Mouse (Mus musculus) gastrocnemius, adult 18-20 months (tissue): Measurements from ENCODE around the gene 4930595D18Rik. TPM values are rescaled to one million over a fixed set of nuclear protein-coding genes. Genes with fewer than 3 reads are reported as not detected.

ENCODE experiments used
- DNase-seq: peaks from one replicate; pipeline ENCODE4 v3.0.0; 2021; ENCODE audit warnings: low spot score
- total RNA-seq, 2 experiments: library from RNA; stranded (reverse); gene quantifications; 2 replicates each; pipeline ENCODE4 v1.2.3; 2021

Gene 4930595D18Rik
- total RNA-seq, 2 experiments from 2014 or later: not detected

- DNase-seq: no peak
Observed at GRCm38 (mm10) chr12:111137079-111137478, 47.2 kb downstream of the 4930595D18Rik start.

GRCm38 (mm10) chr12:111135953-111136352, 48.3 kb downstream of the 4930595D18Rik start:
- no peak for DNase-seq

DNA sequence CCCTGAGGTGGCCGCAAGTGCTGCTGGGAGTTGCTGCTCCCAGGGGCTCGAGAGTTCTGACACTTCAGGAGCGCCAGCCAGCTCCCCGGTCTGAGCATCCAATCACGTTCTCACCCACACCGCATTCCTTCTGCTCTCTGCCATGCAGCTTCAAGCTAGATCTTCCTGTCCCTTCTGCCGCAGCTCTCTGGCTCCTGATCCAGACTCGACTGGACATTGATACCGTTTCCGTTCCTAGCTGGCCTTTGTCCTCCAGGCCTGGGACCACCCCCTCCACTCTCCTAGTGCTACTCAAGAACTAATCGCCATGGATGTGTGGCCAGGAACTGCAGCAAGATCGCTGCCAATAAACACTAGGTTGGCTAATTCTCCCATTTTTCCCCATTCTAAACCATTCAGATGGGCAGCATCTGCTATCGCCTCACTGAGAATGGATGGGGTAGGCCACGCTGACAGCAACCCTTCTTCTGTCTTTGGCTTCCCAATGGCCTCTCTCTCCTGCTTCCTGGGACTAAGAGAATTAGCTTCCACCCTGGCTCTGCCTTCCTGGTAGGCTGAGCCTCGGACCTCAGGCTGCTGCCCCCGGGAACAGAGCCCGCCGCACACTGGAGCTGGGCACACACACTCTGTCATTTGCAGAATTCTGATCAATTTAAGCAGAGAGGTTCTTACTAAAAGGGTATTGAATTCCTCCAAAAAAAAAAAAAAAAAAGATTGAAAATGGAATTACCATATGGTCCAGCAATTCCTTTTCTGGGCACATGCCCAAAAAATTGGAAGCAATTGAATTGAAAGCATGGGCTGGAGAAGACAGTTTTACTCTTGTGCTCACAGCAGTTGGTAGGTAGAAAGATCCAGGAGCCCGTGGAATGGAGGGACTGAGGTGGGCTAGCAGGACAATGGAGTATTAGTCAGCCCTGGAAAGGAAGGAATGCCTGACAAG, 49.2 kb downstream of the 4930595D18Rik start:
- DNase-seq: peak; percentile 13

GRCm38 (mm10) chr12:111134169-111134568, 50.1 kb downstream of the 4930595D18Rik start:
- DNase-seq: peak; percentile 8

- DNase-seq: no peak
Observed at GRCm38 (mm10) chr12:111125666-111126065, 58.6 kb downstream of the 4930595D18Rik start.

GRCm38 (mm10) chr12:111124601-111125260, 59.6 kb downstream of the 4930595D18Rik start:
- no peak for DNase-seq

GRCm38 (mm10) chr12:111122332-111122852, 61.9 kb downstream of the 4930595D18Rik start:
- no peak for DNase-seq

DNA sequence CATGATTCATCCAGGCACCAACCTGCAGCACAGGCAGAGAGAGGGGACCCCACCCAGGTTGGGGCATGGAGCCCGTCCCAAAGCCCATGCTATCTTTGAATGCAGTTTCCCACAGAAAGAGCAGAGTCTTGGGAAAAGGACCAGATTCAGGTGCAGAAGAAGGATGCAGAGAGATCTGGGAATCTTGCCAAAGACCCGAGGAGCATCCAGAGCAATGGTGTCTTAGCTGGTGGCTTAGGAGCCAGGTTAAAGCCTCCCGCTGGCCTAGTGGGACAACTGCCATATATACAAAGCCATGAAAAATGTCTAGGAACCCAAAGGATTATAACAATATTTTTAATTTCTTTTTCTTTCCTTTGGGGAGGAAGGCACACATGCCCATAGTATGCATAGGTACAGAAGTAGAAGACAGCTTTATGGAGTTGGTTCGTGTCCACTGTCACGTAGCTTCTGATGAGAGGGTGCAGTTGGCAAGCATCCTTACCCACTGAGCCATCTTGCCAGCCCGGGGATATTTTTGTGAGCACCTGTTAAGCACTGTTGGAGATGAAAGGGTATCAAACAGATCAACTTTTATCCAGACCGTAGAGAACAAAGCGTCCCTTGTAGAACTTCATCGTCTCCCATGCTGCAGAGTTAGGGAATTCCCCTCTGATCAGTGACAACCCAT, 63.2 kb downstream of the 4930595D18Rik start:
- DNase-seq: no peak

DNA sequence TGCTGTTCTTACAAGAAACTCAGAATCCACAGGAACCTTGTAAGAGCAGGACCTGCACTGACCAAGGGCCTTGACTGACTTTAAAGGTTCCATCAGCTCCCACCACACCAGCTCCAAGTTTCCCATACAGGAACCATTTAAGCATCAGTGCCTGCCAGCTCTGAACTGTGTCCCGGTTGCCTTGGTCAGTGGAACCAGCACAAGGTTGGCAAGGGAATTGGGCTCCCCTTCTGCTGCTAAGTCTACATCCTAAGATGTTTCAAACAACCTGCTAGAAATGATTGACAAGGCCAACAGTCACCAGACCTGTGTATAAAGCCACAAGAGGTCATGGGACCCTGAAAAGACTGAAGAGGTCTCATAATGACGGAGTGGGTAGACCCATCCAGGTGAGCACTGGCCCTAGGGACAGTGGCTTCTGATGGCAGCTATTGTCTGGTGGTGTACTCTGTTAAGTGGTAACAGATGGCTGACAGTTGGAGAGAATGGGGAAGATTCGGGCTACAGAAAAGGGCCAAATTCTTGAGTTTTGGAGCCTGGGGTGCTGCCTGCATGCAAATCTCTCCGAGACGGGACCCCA, 64.7 kb downstream of the 4930595D18Rik start:
- DNase-seq: no peak

DNA sequence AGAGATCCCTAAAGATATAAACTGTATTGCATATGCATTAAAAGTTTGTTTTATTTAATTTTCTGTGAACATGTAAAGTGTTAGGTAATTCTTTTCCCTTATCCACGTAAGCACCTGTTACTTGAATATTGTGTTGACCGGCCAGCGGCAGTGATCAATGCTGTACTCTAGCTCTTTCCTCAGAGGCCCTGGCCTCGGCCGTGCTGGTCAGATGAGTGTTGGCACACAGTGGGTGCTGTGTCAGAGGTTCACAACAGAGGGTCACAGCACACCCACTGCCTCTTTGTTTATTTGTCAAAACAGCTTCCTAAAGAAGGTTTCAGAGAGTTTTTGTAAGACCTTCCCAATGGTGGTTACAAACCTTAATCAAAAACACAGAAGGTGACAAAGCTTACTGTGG, 69.7 kb downstream of the 4930595D18Rik start:
- DNase-seq: no peak

DNA sequence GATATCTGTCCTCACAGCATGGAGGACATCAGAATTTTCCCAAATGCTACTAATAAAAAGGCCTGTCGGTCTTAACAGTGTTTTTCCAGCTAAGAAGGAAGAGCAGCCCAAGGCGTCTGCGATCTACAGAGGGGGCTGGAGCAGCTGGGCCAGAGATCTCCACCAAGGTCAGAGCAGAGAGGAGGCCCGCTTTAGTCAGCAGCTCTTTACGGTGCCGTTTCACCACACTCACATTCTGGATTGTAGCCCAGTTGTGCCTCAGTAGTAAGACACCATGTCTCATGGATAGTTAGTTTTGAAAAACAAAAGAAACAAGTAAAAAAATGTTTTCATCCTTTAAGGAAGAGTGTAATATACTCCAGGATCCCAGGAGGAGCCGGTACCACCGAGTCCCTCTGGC, 73.1 kb downstream of the 4930595D18Rik start:
- no peak for DNase-seq

Other genes starting within 250 kb of the 4930595D18Rik start
- 100 to 1,000 TPM; 109 to 181 TPM for gene Ankrd9, start 205.5 kb downstream of the 4930595D18Rik start, total RNA-seq
- gene Rcor1, start 145.1 kb downstream of the 4930595D18Rik start, total RNA-seq: 1 to 10 TPM; 6.1 to 8.1 TPM
- 10 to 100 TPM; 10.9 to 17.4 TPM for gene Traf3, start 18.1 kb downstream of the 4930595D18Rik start, total RNA-seq
- gene Amn, start 86.6 kb upstream of the 4930595D18Rik start, total RNA-seq: not detected
- 10 to 100 TPM; 17.3 to 21.2 TPM for gene Cdc42bpb, start 193.2 kb upstream of the 4930595D18Rik start, total RNA-seq
- gene Lbhd2, start 222.3 kb upstream of the 4930595D18Rik start, total RNA-seq: not detected
- 1 to 10 TPM; 2.0 to 3.4 TPM for gene Exoc3l4, start 232.5 kb upstream of the 4930595D18Rik start, total RNA-seq